Mouse (Mus musculus) heart, postnatal 14 days (tissue): ENCODE results near the gene Arhgap24. TPM values are rescaled to one million over a fixed set of nuclear protein-coding genes. Genes with fewer than 3 reads are reported as not detected.

Experiments used
- DNase-seq, 2 experiments: peaks; one replicate each; pipeline ENCODE4 v3.0.0; 2021 to 2022
- intact Hi-C: fragments of 180-260 bp; cut with DNase I; formaldehyde crosslinking; loops from one replicate; pipeline ENCODE4 v1.15.1; 2025
- total RNA-seq, 2 experiments: library from RNA; stranded (reverse); gene quantifications; 2 replicates each; pipeline ENCODE4 v1.2.3; 2021

Gene Arhgap24
- total RNA-seq, 2 experiments from 2014 or later, result 12.7 to 16.6 TPM

DNA sequence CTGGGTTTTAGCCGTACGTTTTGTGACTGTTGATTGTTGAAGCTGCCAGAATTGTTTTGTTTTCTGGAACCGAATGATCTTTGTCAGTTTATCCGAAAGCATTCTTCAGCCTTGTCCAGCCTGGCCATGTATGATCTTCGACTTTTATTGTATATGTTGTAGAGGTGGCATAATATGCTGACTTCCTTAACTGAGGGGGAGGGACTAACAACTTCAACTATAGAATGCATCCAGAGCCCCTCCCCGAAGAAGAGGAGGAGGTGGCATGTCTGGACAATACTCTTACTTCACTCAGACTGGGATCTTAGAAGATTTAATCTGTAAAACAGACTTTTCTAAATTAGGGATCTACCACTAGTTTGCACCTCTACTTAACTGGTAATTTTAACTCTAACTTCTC, 244.2 kb downstream of the Arhgap24 start:
- intact Hi-C loops, result no loop called here
- no peak for DNase-seq

DNA sequence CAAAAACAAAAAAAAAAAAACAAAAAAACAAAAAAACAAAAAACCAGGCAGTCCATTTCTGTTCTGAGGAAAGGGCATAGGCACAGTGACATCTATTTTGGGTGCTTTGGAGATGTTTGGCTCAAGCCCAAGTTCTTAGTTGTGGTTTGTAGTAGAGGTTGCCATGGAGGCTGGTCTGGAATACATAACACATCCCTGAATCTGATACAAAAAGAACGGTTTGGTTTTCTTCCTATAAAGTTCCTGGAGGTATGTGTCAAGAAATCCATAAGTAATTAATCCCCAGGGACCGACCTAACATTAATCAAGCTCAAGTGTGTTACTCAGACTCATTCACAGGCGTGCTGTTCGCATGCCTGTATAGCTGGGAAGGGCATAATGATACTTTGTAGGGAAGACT, 245.8 kb downstream of the Arhgap24 start:
- no peak for DNase-seq
- intact Hi-C loops, result no loop called here

DNA sequence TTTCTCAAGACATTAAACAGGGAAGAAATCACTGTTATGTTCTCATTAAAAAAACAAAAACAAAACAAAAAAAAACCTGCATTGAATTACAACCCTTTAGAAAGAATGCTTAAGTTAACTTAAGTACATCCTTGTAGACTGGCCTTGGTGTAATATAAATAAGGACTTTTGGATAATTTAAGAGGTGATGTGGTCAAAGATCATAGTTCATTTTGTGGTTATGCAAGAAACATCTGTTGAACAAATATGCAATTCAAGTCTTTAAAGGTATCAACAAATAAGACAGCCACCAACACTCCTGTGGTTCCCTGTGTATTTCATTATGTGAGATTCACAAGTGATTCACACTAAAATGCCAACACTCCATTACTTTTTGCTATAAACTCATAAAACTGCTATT, 247.3 kb downstream of the Arhgap24 start:
- intact Hi-C loops, result no loop called here
- no peak for DNase-seq

DNA sequence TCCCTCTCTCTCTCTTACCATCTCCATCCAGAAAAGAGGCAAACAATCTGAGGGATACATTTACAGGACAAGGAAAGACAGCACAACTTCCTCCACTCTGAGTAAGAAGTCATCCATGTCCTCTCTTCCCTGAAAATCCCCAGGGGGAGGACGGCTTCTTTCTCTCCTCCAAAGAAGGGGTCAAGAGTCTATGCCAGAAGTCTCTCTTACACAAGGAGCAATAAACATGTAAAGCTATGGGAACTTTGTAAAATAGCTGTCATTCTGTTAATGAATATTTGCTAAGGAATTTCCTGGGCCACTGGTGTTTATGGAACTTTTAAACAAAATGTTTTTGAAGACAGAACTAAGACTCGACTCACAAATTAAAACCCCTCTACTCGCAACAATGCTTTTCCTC, 248.3 kb downstream of the Arhgap24 start:
- intact Hi-C loops, result no loop called here
- DNase-seq, result no peak

DNA sequence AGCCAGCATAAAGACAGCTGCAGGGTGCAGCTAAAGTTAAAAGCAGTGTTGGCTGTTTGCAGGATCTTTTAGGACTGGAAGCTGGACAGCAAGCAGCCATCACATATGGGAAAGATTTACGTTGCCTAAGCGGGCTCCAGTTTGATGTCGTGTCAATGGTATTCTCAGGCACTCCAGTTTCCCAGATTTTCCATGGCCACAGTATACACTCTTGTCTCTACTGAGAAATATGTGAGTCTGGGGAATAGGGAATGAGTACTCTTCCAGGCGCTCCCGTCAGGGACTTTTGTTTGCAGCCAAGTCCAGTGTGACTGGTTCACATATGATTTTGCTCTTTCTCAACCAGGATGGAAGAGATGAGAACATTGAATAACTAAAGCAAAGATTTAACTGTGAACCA, 254.9 kb downstream of the Arhgap24 start:
- intact Hi-C loops, result no loop called here
- DNase-seq, result peak in 1 of 2 experiments; percentile 16

DNA sequence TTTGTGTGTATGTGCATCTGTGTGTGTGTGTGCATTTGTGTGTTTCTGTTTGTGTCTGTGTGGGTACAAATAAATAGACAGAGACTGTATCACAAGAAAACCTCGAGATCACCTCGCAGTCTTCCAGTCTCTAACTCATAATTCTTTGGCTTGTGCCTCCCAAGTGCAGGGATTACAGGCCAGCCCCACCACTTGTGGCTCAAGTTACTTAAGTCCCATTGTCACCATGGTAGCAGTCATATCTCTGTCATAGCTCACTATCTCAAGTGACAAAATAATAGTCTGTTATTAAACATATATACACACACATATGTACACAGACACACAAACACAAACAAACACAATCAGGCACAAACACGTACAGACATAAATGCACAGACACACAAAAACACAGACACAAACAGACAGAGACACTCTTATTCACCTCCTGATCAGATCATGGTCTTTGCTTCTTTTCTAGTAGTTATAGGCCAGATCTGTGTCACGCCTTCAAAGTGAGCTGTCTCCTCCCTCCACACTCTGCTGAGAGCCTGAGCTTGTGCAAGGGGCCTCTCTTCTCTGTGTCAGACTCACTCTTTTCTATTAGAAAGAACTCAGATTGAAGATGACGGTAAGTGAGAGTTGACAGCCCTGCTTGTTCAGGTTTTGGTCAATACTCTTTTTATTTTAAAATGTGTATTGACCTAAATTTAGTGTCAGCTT, 261.5 kb downstream of the Arhgap24 start:
- intact Hi-C loops, result no loop called here
- DNase-seq, result no peak

DNA sequence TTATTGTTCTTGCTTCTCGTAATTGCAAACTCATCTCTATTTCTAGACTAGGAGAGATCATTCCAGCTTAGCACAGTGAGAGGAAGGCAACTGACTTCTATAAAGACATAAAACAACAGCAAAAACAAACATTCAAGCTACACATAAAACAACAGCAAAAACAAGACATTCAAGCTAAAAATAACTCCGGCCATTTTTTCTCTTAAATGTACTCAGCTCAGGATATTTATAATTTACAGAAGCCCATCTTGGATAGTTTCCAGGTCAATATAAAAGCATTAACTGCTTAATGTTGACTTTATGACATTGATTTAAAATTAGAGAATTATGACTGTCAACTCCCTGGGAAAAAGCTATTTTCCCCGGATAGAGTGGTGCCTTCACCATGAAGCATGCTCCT, 262.2 kb downstream of the Arhgap24 start:
- DNase-seq, result no peak
- intact Hi-C loops, result no loop called here

DNA sequence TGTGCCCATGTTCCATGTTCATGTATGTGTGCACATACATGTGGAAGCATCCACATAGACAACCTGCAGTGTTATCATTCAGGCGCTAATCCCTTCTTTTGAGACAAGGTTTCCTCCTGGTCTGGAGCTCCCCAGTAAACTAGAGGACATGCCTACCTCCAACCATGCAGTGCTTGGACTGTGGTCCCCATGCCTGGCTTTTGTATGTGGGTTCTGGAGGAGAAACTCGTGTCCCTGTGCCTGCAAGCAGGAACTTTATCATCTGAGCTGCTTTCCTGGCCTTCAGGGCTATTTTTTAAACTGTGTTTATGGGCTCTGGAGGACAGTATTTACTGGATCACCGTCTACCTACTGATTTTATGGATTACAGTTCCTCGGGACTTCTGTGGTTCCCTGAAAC, 262.9 kb downstream of the Arhgap24 start:
- intact Hi-C loops, result no loop called here
- DNase-seq, result no peak

DNA sequence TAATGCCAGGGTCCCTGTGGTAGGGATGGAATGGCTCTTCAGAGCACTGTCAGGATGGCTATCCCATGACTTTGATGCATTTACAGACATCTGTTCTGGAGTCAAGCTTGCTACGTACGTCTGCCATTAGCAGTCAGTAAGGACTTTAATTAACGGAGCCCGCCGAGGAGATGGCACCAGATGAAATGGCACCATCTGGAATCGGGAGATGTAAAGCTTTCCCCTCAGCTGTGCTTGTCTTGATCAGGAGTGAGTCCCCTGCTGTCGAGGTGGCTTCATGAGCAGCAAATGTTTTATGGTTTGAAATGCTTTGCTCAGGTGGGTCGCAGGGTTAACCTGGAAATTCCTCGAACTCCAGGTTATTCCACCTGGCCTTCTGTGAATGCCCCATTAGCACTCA, 267.0 kb downstream of the Arhgap24 start:
- intact Hi-C loops, result no loop called here
- no peak for DNase-seq

DNA sequence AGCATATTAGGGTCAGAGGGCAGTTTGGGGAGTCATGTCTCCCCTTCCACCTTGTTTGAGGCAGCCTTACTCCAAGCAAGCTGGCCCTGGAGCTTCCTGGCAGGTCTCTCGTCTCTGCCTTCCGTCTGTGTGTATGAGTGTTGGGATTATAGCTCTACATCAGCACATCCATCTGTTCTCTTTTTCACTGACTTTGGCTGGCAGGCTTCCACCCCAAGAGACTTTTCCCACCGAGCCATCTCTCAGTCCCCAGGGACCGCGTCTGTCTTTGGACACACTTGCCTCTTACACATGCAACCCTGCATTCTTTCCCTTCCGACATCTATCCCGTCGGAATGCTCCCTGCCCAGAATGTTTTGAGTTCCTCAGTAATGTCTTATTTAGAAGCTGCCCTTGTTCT, 267.8 kb downstream of the Arhgap24 start:
- peak; percentile 36 to 43 for DNase-seq
- intact Hi-C loops, result no loop called here

DNA sequence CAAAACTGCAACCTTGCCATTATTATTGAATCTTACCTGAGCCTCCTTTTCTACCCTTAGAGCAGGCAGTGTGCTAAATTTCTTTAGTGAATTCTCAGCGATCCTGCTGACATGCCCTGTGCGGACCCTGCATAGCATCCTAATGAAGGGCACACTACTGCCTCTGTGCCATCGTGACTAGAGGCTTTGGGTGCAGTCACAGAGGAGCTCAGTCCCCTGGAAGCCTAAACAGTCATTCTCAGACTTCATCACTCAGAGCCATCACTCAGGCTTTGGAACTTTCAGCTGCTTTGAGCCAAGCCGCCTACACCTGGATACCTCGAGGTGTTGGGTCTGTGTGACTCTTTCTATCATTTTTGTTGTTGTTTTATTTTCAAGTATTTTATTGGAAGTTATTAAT, 269.5 kb downstream of the Arhgap24 start:
- intact Hi-C loops, result no loop called here
- DNase-seq, result no peak

DNA sequence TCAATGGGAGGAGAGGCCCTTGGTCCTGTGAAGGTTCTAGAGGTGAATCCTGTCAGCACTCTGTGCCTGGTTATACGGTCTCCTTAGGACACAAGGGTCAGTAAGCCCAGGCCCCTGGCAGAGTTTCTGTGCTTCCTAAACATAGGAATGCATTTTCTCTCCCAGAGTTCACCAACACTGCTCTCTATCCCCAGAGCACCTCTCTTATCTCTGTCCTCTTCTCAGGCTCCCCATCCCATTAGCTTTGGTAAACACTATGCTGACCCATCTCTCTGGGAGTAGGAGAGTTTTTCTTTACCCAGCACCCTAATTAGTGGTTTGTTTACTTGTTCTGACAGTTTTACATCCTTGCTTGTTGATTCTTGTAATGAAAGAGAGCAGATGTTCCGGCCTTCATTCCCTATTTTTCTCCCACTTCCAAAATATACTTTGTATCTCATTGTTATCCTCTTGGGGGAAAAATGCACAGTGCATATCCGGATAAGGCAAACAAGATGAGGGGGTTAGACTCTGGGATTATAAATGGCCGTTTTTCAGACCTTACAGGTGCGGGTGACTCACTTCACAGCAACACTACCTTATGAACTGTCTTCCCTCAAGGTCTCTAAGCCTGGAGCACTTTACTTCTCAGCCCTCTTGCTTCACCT, 270.6 kb downstream of the Arhgap24 start:
- DNase-seq, result no peak
- intact Hi-C loops, result no loop called here

DNA sequence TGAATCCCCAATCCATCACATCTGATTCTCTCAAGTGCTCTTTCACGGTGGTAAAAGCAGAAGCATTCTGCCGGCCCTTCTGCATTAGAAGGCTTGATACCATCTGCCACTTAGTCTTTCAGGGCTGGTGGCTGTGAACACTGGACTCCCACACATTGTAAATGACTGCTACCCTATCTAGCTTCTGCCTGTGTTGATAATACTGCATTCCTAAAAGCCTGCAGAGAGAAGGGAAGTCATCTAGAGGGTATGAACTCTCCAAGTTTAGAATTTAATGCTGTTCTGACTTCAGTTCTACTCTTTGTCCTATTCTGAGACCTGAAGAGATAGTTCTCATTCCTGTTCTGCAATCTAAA, 271.1 kb downstream of the Arhgap24 start:
- intact Hi-C loops, result no loop called here
- no peak for DNase-seq

DNA sequence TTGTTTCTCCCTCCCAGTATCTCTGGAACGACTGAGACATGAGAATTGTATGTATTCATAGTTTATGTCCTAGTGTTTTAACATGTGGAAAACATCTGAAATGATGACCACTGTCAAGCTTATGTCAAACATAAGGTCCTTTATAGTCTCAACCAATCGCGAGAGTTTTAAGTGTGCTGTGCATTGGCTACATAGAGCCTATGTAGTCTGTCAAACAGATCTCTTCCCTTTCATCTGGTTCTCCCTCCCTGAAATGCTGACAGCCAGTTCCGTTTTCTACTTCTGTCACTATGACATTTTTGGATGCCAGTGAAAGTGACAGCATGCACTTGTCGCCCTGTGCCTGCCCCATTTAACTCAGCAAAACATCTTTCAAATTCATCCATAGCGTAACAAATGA, 275.8 kb downstream of the Arhgap24 start:
- DNase-seq, result no peak
- intact Hi-C loops, result no loop called here

DNA sequence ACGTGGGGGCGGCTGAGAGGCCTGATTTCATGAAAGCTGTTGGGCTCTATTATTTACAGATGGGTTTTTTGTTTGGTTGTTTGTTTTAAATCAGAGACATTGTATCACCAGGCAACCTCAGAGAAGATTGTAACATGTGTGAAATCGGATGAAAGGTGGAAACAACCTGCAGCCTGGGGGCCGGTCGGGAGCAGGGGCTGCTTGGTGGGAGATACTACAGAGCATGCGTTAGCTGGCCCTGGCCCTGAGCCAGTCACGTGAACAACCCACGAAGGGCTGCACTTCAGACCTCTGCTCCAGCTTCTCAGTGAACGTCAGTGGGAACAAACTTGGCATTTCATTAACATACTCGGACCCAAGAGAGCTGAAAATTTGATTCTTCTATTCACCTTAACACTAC, 284.5 kb downstream of the Arhgap24 start:
- DNase-seq, result no peak
- intact Hi-C loops, result loop anchor here (5.0 kb wide), 2 partner anchors 58 to 107 kb away; no protein-coding TSS in a partner anchor

DNA sequence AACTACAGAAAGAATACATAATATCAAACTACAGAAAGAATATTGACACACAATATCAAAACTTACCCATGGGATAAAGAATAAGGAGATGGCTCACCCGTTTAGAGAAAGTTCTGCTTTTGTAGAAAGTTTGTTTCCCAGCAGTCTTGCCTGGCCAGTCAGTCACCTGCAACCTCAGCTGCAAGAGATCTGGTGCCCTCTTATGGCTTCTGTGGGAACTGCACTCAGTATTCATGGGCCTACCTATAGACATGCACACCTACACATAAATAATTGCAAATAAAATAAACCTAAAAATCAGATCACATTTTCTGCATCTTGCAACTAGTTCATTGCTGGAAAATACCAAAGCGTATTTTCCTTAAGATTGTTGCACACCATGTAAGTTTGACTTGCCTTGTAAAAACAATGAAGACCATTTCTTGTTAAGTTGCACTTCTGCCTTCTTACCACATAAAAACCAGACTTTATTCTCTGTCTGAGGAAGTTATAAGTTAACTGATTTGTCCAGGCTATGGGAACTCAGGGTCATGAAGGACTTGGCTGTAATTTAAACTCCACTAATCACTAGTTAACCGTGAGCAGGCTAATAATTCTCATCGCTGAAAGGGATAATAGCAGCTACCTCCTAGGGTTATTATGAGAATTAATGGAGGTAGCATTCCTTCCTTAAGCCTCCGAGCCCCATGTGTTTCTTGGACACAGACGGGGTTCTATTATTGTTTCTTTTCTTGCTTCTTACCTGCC, 285.3 kb downstream of the Arhgap24 start:
- peak; percentile 35 to 61 for DNase-seq
- intact Hi-C loops, result loop anchor here (5.0 kb wide), 2 partner anchors 59 to 106 kb away; no protein-coding TSS in a partner anchor

DNA sequence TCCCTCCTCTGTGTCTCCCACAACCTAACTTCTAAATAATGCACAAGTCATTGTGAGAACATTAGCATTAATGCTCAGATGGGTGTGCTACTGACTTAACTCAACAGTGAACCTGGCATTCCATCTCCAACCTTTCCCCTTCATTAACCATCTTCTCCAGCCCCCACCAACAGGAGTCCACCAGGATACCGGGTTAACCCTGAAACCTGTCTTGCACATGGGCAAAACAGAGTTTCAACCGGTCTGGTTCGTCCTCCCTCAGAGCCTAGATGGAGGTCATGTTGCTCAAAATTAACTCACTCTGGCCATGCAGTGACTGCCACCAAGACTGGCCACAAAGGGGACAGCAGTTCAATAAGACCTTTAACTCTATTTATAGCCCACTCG, 285.9 kb downstream of the Arhgap24 start:
- DNase-seq, result no peak
- intact Hi-C loops, result loop anchor here (5.0 kb wide), 2 partner anchors 60 to 105 kb away; no protein-coding TSS in a partner anchor

DNA sequence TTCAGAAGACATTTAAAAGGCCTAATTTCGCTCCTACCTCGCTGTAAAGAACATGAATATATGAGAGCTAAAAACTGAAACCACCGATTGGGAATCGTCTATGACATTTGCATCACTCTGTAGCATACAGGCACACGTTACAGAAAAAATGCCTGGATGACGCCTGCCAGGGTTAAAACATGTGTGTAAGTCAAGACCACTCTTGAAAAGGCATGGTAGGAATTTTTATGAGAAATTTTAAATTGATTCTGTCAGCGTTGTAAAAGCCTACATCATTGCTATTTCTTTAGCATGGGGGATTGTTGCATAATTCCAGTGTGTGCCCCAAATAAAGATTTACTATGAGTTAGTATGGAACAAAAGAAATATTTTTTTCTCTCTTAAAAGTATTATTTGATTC, 286.6 kb downstream of the Arhgap24 start:
- DNase-seq, result no peak
- intact Hi-C loops, result loop anchor here (5.0 kb wide), 2 partner anchors 61 to 104 kb away; no protein-coding TSS in a partner anchor

DNA sequence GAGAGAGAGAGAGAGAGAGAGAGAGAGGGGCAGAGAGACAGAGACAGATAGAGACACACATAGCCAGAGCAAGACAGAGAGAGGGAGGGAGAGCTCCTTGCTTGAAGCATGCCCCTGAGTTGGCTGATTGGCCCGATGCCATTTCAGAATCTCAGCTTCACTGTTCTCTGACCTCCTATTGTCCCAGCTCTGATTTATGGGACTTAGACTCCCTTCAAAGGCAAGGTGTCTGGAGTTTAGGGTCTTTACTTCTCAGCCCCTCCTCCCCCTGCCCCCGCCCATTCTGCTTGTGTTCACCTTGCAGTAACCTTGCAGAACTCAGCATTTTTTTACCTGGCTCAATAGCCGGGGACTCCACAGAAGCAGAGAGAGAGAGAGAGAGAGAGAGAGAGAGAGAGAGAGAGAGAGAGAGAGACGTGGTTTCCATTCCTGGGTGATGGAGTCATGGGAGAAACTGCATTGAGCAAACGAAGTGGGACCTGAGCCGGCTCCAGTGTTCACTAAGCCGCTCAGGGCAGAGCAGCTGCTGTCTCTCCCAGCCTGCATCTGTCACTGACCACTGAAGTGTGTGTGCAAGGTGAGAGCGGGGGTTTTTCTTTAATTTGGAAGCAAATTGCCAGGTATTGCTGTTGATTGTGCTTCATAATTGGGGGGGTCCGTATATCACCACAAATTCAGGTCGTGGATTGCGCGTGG, 287.3 kb downstream of the Arhgap24 start:
- peak; percentile 22 to 39 for DNase-seq
- intact Hi-C loops, result loop anchor here (5.0 kb wide), 2 partner anchors 61 to 104 kb away; no protein-coding TSS in a partner anchor

DNA sequence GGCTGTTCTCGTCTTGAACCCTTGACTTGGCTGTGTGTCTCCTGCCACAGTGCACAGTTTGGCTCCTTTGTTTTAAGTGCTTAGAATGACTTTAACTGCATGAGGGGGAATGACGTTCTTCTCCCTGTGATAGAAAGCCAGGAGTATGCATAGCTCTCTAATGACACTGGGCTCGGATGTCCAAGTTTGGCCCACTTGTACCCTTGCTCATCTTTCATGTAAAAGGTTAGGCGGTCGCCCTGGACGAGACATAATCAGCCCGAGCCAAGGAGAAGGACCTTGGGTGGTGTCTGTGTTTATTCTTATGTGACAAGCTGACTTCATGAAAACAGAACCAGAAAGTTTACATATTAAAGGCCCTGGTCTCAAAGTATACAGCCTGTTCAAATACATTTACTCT, 289.4 kb downstream of the Arhgap24 start:
- intact Hi-C loops, result no loop called here
- DNase-seq, result no peak

DNA sequence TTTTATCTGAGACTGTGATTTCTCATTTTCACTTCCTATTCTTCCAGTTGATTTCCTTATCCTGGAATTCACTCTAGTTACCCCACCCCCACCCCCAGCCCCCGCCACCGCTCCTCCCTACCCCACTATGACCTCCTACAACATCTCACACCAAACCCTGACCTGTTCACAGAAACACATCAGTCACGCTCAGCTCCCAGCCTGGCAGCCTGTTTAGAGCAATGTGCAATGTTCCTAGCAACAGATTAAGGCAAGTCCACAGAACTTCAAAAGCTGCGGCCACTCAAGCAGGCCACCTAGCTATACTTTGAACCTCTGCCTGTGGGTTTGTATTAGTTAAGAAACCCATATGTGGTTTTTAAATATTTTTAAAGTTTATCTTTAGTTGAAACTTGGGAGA, 293.3 kb downstream of the Arhgap24 start:
- no peak for DNase-seq
- intact Hi-C loops, result no loop called here
